Mouse (Mus musculus): Measurements from ENCODE around the gene Gnl2.

Gnl2 gene

GRCm38 (mm10) chr4:125084403-125085345 is 68.3 kb downstream of the Gnl2 start, which contains the start of gene Meaf6:
Meaf6 (plus strand) TSS chr4:125085134.
- peak; percentile 97 for DNase-seq (ENCODE audit: low read depth)

- DNase-seq (ENCODE audit: low read depth) = no peak
These were observed 69.0 kb downstream of the Gnl2 start for GRCm38 (mm10) chr4:125085346-125085841.

GRCm38 (mm10) chr4:125093031-125093430 is 76.6 kb downstream of the Gnl2 start:
- DNase-seq (ENCODE audit: low read depth) = no peak

GRCm38 (mm10) chr4:125096066-125096465 is 79.7 kb downstream of the Gnl2 start:
- DNase-seq (ENCODE audit: low read depth) = peak; percentile 76

- DNase-seq (ENCODE audit: low read depth) = no peak
These were observed 81.0 kb downstream of the Gnl2 start for GRCm38 (mm10) chr4:125097412-125097811.

GRCm38 (mm10) chr4:125099458-125099857 is 83.1 kb downstream of the Gnl2 start:
- peak; percentile 95 for DNase-seq (ENCODE audit: low read depth)

- no peak for DNase-seq (ENCODE audit: low read depth)
These were observed 84.9 kb downstream of the Gnl2 start for GRCm38 (mm10) chr4:125101334-125101733.

Measured in NIH3T3 (cell line).